Mouse (Mus musculus) spleen, adult 2 months (tissue): ENCODE measurements around the gene 1700017B05Rik.

Source experiments
- CTCF ChIP-seq: fragments of 200-500 bp; IDR thresholded peaks from 2 replicates; pipeline ENCODE4 v1.5.1; 2011; ENCODE audit warnings: mild to moderate bottlenecking, inconsistent platforms; ENCODE audit not compliant: insufficient read depth, insufficient read length, insufficient replicate concordance; ENCODE audit errors: extremely low read depth
- POLR2A ChIP-seq: fragments of 200-500 bp; IDR thresholded peaks from 2 replicates; pipeline ENCODE4 v1.6.1; 2011; ENCODE audit warnings: low read depth, low read length, inconsistent platforms

- TF ChIP-seq CTCF (no peak), POLR2A (no peak)
Measured at GRCm38 (mm10) chr9:57307456-57307855, 45.0 kb upstream of the 1700017B05Rik start.
